Mouse (Mus musculus) lung, adult 2 months (tissue): ENCODE measurements around the gene Olfr49.

Experiments used
- CTCF ChIP-seq: fragments of 200-500 bp; IDR thresholded peaks from 2 replicates; pipeline ENCODE4 v1.5.1; 2011; ENCODE audit warnings: mild to moderate bottlenecking, low read length, control low read depth; ENCODE audit not compliant: insufficient read depth
- POLR2A ChIP-seq: fragments of 200-500 bp; IDR thresholded peaks from 2 replicates; pipeline ENCODE4 v1.6.1; 2011; ENCODE audit warnings: low read depth, mild to moderate bottlenecking, control low read depth, low read length, borderline replicate concordance; ENCODE audit errors: extremely low read depth

DNA sequence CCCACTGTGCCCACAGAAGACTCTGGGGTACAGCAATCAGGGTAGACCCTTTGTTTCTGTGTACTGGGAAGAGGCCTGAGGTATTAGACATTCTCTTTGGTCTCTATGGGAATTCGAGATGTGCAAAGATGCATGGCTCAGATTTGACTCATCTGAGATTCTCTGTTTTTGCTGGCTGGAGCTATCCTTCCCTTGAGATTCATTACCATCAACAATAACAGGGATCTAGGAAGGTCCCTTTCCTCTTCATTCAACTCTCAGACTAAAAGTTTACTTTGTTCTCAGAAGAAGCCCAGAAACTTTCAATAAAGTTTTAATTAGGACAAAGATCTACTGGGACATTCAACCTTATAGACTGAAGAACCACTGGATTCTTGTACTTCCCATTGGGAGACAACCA lies at the start of gene Olfr49:
- TF ChIP-seq CTCF (no peak), POLR2A (no peak)
